Mouse (Mus musculus) kidney, adult 18-20 months (tissue): ENCODE results near the gene Sumo2.
"Not testable (repeated sequence)": the region's sequence is repeated elsewhere in the genome, so short reads cannot be mapped to it uniquely, and the experiment has no call there.

ENCODE experiments used
- DNase-seq: peaks from one replicate; pipeline ENCODE4 v3.0.0; 2021

Sumo2 gene

DNA sequence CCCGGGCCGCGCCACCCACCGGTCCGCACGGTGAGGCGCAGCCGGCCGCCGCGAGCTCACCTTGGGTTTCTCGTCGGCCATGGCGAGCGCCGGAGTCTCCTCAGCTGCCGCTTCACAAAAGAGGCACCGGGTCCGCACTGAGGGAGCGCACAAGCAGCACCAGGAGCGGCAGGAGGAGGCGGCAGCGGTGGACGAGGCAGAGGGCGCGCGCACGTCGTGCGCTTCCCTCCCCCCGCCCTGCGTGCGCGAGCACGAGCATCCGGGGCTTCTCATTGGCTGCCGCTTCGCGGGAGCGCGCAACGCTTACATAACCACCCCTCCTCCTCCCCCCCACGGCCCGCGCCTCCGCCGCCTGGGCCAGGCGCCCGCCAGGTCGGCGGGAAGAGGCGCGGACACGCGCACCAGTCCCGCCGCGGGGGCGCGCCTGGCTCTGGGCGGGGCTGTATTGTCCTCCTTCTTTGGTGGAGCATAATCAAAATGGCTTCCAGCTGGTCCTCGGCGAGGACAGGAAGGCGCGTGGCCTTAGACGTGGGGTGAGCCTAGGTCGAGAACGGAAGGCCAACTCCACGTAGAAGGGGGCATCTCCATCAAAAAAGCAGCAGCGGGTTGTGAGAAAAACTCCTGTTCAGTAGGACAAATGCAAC, at the start of gene Sumo2:
Gene Sumo2 (minus strand): TSS at position 239 of the 644 bp plus-strand sequence.
- peak; percentile 99 for DNase-seq

DNA sequence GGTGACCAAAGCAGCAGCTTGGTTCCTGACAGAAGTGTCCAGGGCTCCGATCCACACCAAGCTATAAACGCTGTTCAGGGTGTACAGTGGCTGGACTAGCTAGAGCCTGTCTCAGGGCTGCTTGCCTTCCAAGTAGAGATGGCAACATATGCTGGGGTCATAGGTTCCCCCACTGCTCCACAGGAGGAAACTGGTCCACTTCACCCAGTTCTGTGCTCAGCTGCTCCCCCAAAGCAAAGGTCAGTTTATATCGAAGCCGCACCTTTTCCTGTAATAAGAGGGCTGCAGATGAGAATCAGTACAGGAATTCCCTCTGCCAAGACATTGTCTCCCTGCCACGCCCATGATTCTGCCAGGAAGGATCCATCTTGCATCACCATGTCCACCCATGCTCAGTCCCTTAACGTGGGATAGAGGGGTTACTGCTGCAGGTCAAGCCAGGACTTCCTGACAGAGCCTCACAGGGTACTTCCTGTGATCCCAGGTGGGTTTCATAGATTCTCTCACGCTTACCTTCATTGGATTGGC, 49.6 kb upstream of the Sumo2 start:
- DNase-seq, result no peak

DNA sequence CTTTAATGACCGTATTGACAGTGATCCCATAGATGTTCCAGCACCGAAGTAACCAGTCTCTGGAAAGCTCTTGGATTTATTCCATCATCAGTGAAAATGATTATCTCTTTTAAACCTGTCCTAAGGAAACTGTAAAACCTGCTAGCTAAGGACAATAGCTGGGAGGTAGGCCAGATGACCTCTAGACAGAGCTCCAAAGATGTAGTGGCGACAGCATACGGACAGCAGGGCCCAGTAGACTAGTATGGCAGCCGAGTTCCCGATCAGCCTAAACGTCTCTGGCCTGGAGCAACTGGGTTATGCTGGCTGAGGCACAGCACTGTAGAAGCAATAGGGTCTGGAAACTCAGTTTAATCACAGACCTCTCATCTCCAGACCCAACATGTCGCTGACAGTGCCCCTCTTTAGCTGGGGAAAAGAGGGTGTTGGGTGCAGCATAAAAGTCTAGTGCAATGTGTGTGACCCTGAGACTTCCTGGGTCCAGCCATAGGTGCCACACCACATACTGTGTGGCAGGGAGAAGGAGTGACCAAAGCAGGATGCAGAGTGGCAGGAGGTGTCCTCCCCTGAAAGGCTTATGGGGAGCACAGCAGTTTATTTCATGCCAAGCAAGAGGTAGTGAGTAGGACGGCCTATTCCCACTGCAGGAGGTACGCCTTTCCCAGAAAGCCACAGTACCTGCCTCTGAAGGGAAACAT, 48.4 kb upstream of the Sumo2 start:
- DNase-seq, result no peak

GRCm38 (mm10) chr11:115582913-115583606, 47.0 kb upstream of the Sumo2 start:
- no peak for DNase-seq

DNA sequence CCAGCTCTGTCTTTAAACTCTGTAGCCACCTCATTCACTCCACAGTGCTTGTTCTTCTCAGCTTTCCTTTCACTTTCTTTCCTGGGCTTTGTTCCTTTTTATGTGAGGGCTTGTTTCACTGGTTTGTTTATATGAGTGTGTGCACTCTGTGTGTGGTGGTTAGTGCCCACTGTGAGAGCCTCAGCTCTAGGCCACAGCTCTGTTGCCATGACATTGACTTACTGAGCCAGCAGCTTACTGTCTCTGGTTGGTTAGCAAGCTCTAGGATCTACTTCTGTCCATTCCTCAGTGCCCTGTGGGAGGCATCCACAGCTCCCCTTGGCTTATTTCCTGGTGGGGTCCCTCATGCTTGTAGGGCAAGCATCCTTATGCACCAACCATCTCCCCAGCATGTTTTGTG, 43.0 kb upstream of the Sumo2 start:
- DNase-seq, result no peak

- DNase-seq, result no peak
These were observed 28.9 kb upstream of the Sumo2 start for GRCm38 (mm10) chr11:115564961-115565360.

DNA sequence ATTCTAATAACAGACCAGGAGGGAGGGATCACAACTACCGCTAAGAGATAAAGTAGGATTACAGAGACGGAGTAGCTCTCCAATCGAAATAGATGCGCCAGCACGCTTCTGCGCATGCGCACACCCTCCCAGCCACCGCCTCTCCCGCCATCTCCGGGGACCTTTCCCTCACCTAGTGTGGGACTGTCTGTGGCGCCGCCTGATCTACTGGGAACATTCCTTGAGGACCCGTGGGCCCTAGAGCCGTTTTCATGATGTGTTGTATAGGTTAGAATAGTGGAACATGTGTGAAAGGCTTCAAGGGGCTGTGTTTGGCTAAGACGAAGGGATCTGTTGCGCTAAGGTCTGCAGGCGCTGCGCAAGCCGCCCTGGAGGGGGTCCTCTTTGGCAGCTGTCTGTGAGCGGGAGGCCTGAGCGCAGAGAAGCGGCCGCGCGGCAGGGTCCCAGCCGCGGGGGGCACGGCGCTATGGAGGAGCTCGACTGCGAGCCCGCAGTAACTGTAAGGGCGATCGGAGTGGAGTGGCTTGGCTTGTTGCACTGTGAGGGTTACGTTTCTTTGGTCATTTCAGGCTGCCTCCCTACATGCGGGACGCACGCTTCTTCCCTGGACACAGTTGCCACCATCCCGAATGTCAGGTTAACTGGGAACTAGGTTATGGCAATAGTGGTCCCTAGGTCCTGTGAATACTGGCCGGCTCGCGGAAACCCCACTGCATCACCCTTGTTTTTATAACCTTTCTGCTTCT, 28.2 kb upstream of the Sumo2 start, which contains the start of gene Nup85:
Gene Nup85 (plus strand): TSS at position 371 of the 746 bp plus-strand sequence.
- DNase-seq, result peak; percentile 97

DNA sequence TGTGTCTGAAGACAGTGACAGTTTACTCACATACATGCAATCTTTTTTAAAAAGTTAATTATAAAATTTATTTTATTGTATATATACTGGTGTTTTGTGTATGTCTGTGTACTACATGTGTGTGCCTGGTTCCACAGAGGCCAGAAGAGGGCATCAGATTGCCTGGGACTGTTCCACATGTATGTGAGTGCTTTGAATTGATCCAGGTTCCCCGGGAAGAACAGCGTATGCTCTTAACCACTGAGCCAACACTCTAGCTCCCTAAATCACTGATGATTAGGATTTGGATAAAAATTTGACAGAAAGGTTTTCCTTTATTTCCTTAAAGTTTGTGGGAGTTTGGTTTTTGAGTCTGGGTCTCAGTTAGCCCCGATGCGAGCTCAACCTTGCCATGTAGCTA, 27.3 kb upstream of the Sumo2 start:
- DNase-seq, result no peak

- DNase-seq, result no peak
These were observed 19.6 kb upstream of the Sumo2 start for GRCm38 (mm10) chr11:115555717-115556116.

GRCm38 (mm10) chr11:115552783-115553182, 16.7 kb upstream of the Sumo2 start:
- DNase-seq, result peak; percentile 20

- DNase-seq, result no peak
These were observed 7.5 kb upstream of the Sumo2 start for GRCm38 (mm10) chr11:115543571-115543970.

DNA sequence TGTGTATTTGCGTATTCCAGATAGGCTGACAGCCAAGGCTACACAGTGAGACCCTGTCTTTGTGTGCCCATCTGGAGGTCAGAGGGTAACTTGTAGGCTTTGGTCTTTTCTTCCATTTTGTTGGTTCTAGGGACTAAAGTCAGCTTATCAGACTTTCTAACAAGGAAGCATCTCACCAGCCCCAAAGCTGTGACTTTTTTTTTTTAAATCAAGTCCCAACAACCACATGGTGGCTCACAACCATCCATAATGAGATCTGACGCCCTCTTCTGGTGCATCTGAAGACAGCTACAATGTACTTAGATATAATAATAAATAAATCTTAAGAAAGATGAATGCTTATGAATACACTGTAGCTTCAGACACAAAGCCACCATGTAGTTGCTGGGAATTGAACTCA, 2.0 kb upstream of the Sumo2 start:
- DNase-seq, result no peak

DNA sequence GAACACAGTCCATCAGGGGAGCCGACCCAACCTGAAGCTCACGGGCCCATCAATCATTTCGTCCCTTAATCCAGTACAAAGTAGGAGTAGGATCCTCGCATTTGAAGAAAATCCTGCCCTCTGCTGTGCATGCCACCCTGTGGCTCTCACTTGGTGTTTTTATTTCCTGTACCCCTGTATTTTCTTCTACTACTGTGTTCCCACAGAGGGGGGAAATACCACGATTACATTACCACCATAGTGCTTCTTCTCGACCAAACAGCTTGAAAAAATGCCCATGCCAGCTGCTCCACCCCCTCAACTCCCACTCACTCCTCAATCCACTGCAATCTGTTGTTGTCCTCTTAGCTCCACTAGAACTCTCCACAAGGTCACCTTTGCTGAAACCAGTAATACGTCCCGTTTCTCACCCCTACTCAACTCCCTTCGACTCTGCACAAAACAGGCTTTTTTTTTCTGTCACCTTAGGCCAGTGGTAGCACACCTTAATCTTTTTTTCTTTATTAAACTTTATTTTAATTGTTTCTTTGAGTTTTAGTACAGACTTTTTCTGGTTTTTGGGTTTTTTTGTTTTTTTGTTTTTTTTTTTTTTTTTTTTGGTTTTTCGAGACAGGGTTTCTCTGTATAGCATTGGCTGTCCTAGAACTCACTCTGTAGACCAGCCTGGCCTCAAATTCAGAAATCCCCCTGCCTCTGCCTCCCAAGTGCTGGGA, 936 bp upstream of the Sumo2 start:
- DNase-seq, result no peak

GRCm38 (mm10) chr11:115535401-115536037, 557 bp downstream of the Sumo2 start:
- peak; percentile 58 for DNase-seq

- no peak for DNase-seq
These were observed 1.2 kb downstream of the Sumo2 start for GRCm38 (mm10) chr11:115534759-115535371.

- not testable (repeated sequence) for DNase-seq
These were observed 9.6 kb downstream of the Sumo2 start for GRCm38 (mm10) chr11:115526446-115526845.

- DNase-seq, result no peak
These were observed 13.4 kb downstream of the Sumo2 start for GRCm38 (mm10) chr11:115522703-115523102.

GRCm38 (mm10) chr11:115522238-115522637, 13.8 kb downstream of the Sumo2 start:
- DNase-seq, result no peak

GRCm38 (mm10) chr11:115521080-115521479, 15.0 kb downstream of the Sumo2 start:
- DNase-seq, result no peak

DNA sequence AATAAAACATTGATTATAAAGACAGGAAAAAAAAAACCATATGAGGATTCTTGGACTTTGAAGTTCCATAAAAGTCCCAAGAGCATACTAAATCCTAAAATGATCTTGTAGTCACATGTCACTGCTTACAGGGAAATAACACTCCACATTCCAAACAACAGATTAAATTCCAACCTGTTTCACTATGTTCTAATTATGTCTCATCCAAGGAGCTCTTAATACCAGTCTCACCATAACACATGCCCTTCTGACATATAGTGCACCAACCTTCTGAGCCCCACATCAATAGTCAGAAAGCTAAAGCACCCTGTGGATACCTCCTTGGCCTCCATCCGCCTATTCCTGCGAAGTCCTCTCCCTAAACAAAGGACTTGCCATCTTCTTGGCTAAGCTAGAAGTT, 15.9 kb downstream of the Sumo2 start:
- no peak for DNase-seq

GRCm38 (mm10) chr11:115519581-115519980, 16.5 kb downstream of the Sumo2 start:
- DNase-seq, result no peak
